Mouse (Mus musculus): Measurements from ENCODE around the gene Hps1. TPM values are rescaled to one million over a fixed set of nuclear protein-coding genes. Genes with fewer than 3 reads are reported as not detected.

Hps1 gene
- total RNA-seq, 2 experiments from 2014 or later, result 7.1 to 8.8 TPM

DNA sequence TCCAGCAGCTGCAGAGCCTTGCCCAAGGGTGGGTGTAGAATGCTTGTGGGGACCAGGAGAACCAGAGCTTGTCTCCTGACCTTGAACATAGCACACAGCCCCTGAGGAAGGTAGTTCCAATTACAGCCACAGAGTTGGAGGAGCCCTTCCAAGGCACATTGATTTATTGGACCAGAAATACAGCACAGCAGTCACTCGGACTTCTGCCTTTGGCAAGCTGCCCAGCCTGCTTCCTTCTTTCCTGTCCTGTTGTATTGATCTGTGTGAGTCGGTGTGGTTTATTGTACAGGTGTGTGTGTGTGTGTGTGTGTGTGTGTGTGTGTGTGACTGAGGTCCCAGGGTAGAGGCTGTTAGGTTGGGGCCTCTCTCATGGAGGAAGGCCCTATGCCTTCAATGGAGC is 57.3 kb downstream of the Hps1 start:
- no peak for DNase-seq (ENCODE audit: low spot score in 2 of 2)

GRCm38 (mm10) chr19:42718101-42718500 is 61.7 kb downstream of the Hps1 start:
- no peak for DNase-seq (ENCODE audit: low spot score in 2 of 2)

DNA sequence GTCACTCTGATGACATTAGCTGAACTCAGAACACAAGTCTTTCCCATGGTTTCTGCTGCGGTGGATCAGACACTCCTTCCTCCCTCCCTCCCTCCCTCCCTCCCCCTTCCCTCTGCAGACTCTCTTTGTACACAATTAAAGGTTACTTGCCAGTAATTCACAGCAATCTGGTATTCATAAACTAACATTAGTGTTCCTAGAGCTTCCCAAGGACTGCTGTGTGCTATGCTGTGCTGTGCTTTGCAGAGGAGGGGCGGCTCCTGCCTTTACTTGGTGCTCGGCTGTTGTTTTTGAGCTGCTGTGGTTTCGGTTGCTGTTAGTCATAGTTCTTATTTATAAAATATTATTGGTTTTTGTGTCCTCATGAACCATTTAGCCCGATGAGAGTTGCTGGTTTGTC is 62.1 kb downstream of the Hps1 start:
- DNase-seq (ENCODE audit: low spot score in 2 of 2), result no peak

DNA sequence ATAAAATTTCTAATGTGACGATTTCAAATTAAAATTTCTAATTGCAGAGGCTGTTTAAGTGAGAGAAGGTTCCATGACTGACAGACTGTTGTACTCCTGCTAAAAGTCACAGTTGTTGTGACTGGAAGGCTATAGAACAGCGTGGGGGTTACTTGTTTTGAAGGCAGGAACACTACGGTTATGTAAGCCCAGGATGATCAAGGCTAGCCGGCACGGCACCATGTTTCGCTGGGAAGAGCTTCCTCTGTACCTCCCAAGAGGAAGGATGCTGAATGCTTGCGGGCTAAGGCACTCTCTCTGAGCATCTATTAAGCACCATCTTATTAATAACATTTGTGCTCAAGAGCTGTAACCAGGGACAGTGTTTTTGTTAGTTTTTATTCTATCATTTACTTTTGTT is 63.3 kb downstream of the Hps1 start:
- no peak for DNase-seq (ENCODE audit: low spot score in 2 of 2)

GRCm38 (mm10) chr19:42713770-42714169 is 66.0 kb downstream of the Hps1 start:
- DNase-seq (ENCODE audit: low spot score in 2 of 2), result no peak

Other genes starting within 250 kb of the Hps1 start
- 1 to 10 TPM; 1.5 to 2.4 TPM for gene Loxl4, start 167.2 kb downstream of the Hps1 start, total RNA-seq (2021)
- gene Pyroxd2, start 27.2 kb downstream of the Hps1 start, total RNA-seq (2021), result 1 to 10 TPM; 5.5 to 7.3 TPM

Measured in gastrocnemius, postnatal 4 days (tissue).